Mouse (Mus musculus) spleen, adult 2 months (tissue): ENCODE results near the gene Sfrp5.

Experiments used
- CTCF ChIP-seq: fragments of 200-500 bp; IDR thresholded peaks from 2 replicates; pipeline ENCODE4 v1.5.1; 2011; ENCODE audit warnings: mild to moderate bottlenecking, inconsistent platforms; ENCODE audit not compliant: insufficient read depth, insufficient read length, insufficient replicate concordance; ENCODE audit errors: extremely low read depth
- POLR2A ChIP-seq: fragments of 200-500 bp; IDR thresholded peaks from 2 replicates; pipeline ENCODE4 v1.6.1; 2011; ENCODE audit warnings: low read depth, low read length, inconsistent platforms

GRCm38 (mm10) chr19:42216699-42217373, 14.8 kb upstream of the Sfrp5 start:
- TF ChIP-seq CTCF (no peak), POLR2A (no peak)
